Mouse (Mus musculus) stomach, embryonic 15.5 days (tissue): ENCODE data around the gene Mbtps2. TPM values are rescaled to one million over a fixed set of nuclear protein-coding genes. Genes with fewer than 3 reads are reported as not detected.

Experiments
- ATAC-seq: fragments of 200-750 bp; cut with Nextera tagmentation; 2 replicates; pipeline ENCODE4 v1.8.0; 2017; ENCODE audit warnings: low read depth, moderate number of reproducible peaks, moderate TSS enrichment; ENCODE audit not compliant: insufficient read depth, low FRiP score
- H3K27ac ChIP-seq: fragments of 300-500 bp; sonication (generic); 2 replicates; pipeline ENCODE4 v1.5.1; 2015; ENCODE audit warnings: mild to moderate bottlenecking, inconsistent platforms
- H3K27me3 ChIP-seq: fragments of 300-500 bp; sonication (generic); replicated peaks from 2 replicates; pipeline ENCODE4 v1.6.1; 2015; ENCODE audit warnings: inconsistent platforms
- H3K36me3 ChIP-seq: fragments of 300-500 bp; sonication (generic); 2 replicates; pipeline ENCODE4 v1.6.1; 2015; ENCODE audit warnings: inconsistent platforms
- H3K4me1 ChIP-seq: fragments of 300-500 bp; sonication (generic); 2 replicates; pipeline ENCODE4 v1.6.1; 2015; ENCODE audit warnings: inconsistent platforms
- H3K4me2 ChIP-seq: fragments of 300-500 bp; sonication (generic); 2 replicates; pipeline ENCODE4 v1.6.1; 2015; ENCODE audit warnings: mild to moderate bottlenecking, inconsistent platforms
- H3K4me3 ChIP-seq: fragments of 300-500 bp; sonication (generic); replicated peaks from 2 replicates; pipeline ENCODE4 v1.5.1; 2015; ENCODE audit warnings: inconsistent platforms
- H3K9ac ChIP-seq: fragments of 300-500 bp; sonication (generic); 2 replicates; pipeline ENCODE4 v1.6.1; 2015; ENCODE audit warnings: inconsistent platforms
- H3K9me3 ChIP-seq: fragments of 300-500 bp; sonication (generic); 2 replicates; pipeline ENCODE4 v1.6.1; 2016; ENCODE audit warnings: inconsistent platforms
- WGBS: fragments of 180-500 bp; shearing (Covaris S2); methylation state at CpG from one replicate; pipeline ENCODE4 v1.1.7; 2015; 5-methylcytosine and 5-hydroxymethylcytosine counted together
- polyA plus RNA-seq: library from polyadenylated mRNA; unstranded; fragments of >200 nt; fragmentation: Nextera tagmentation; extraction: Ambion mirVana; gene quantifications from 2 replicates; pipeline ENCODE4 v1.2.1, GENCODE M21; 2015

Mbtps2 gene
- polyA plus RNA-seq, 1 experiment from 2014 or later, result 19.9 TPM

GRCm38 (mm10) chrX:157493159-157493558, 105.4 kb downstream of the Mbtps2 start:
- Histone ChIP-seq H3K4me3 (no peak overlapping the region), H3K9me3 (no peaks in the 10 kb centered on the region), H3K4me1 (no peaks in the 10 kb centered on the region), H3K36me3 (no peaks in the 10 kb centered on the region), H3K9ac (no peak overlapping the region), H3K4me2 (no peak overlapping the region), H3K27me3 (no peaks in the 10 kb centered on the region), H3K27ac (no peak overlapping the region)
- WGBS, result 93% methylated on average over 4 of the region's 4 CpGs
- no peak for ATAC-seq

DNA sequence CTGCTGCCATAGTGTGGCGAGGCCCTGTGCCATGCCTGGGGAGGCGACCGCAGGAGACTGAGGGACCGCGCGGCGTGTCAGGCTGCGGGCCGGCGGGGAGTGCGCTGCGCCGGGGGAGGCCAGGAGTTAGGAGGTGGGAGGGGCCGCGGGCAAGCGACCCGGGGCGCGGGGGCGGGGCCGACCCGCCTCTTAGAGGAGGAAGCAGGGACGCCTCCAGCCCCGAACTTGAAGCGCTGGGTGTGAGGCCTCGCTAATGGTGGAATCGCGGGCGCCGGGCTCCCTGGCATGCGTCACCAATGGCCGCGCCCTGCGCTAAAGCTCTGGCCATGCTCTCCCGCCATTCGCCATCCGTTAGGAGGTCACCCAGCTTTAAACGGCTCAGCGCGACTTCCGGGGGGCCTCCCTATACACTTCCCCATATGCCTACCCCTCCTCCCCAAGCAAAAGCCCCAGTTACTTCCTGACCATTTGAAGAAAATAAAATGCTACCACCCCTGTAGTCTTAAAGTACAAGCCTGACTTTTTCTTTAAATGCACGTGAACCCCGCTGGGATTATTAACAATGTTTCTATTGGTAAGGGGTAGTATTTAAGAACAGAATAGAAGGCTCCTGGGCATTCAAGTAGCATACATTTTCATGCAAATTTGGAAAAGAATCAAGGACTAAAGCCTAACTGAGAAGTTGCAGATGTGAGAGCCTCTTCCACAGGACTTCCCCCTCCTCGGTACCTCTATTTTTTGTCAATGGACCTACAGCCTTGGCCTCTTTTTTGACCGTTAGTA, 106.4 kb downstream of the Mbtps2 start, which contains the start of gene Sms:
Gene Sms (minus strand): TSS at position 344 of the 783 bp plus-strand sequence.
- H3K9me3 ChIP-seq, result no peaks in the 10 kb centered on the region
- WGBS, result 14% methylated on average over 43 of the region's 45 CpGs
- peak within 1 kb of the TSS; percentile 75 for H3K27ac ChIP-seq
- no peaks in the 10 kb centered on the region for H3K36me3 ChIP-seq
- no peaks in the 10 kb centered on the region for H3K27me3 ChIP-seq
- peak within 1 kb of the TSS; percentile 46 for H3K9ac ChIP-seq
- peak; percentile 92 for ATAC-seq
- H3K4me2 ChIP-seq, result peak within 1 kb of the TSS; percentile 60
- peak within 1 kb of the TSS; percentile 59 for H3K4me3 ChIP-seq
- no peaks in the 10 kb centered on the region for H3K4me1 ChIP-seq

GRCm38 (mm10) chrX:157491145-157491935, 107.2 kb downstream of the Mbtps2 start:
- Histone ChIP-seq H3K36me3 (no peaks in the 10 kb centered on the region), H3K4me3 (peak overlapping the region; percentile 59), H3K4me1 (no peaks in the 10 kb centered on the region), H3K9me3 (no peaks in the 10 kb centered on the region), H3K27me3 (no peaks in the 10 kb centered on the region), H3K27ac (peak overlapping the region; percentile 75), H3K9ac (peak overlapping the region; percentile 46), H3K4me2 (peak overlapping the region; percentile 60)
- peak; percentile 54 for ATAC-seq
- 19% methylated on average over 85 of the region's 104 CpGs for WGBS

DNA sequence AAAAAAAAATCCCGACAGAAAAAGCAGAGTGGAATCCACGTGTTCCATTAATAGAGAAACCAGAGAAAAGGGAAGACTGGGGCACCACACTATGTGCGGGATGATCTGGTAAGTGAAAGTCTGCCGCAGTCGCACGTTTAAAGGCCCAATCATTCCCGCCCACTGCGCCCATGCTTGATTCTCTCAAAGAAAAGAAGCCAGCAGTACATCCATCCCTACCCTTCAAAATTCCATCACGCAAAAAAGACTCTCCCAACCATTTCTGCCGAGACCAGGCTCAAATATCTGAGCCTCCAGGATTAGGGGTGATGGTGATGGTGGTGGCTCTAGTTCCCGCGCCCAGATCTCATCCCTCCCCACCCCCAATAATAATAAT, 107.8 kb downstream of the Mbtps2 start:
- peak overlapping the region; percentile 75; the same call in 1 of the 2 replicates for H3K27ac ChIP-seq
- ATAC-seq, result no peak
- H3K4me2 ChIP-seq, result peak overlapping the region; percentile 60
- 17% methylated on average over 12 of the region's 12 CpGs for WGBS
- no peaks in the 10 kb centered on the region for H3K4me1 ChIP-seq
- peak overlapping the region; percentile 59 for H3K4me3 ChIP-seq
- H3K9ac ChIP-seq, result no peak overlapping the region
- no peaks in the 10 kb centered on the region for H3K27me3 ChIP-seq
- no peaks in the 10 kb centered on the region for H3K9me3 ChIP-seq
- no peaks in the 10 kb centered on the region for H3K36me3 ChIP-seq

DNA sequence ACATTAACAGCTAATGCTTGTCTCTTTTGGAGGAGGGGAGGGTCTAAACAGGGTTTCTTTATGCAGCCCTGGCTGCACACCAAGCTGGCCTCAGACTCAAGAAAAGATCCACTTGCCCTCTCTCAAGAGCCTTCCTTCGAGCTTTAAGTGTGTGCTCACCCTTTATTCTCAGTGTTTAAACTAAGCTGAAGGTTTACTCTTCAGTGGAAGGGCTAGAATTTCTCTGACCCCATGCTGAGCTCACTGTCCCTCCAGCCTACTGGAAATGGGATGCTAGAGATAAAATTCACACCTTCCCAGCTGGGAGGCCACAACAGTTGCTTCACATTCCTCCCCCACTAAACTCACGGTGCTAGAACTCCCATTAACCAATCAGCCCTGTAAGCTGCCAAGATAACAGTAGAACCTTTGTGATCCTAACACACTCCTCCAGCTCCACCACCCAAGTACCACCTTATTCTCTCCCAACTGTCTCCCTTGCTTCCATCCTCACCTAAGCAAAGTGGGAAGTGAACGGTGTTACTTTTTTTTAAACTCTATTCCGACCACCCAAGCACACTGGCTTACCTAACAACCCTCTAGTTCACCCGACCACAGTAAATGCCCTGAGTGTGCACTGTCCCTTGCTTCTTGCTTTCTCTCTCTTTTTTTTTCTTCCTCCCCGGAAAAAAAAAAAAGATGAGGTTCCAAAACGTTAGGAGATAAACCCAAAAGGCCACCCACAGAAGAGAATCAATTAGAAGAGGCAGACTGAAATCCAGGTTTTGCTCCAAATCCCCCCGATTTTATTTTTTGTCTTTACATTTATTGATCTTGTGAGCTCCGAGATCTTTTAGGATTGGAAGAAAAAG, 108.4 kb downstream of the Mbtps2 start:
- Histone ChIP-seq H3K9me3 (no peaks in the 10 kb centered on the region), H3K36me3 (no peaks in the 10 kb centered on the region), H3K4me2 (peak overlapping the region; percentile 60), H3K4me3 (peak overlapping the region; percentile 59), H3K9ac (no peak overlapping the region), H3K27me3 (no peaks in the 10 kb centered on the region), H3K4me1 (no peaks in the 10 kb centered on the region), H3K27ac (no peak overlapping the region)
- ATAC-seq, result no peak
- WGBS, result 20% methylated on average over 9 of the region's 9 CpGs

- ATAC-seq, result no peak
- 88% methylated on average over 3 of the region's 3 CpGs for WGBS
- no peak overlapping the region for H3K4me2 ChIP-seq
Observed at GRCm38 (mm10) chrX:157488831-157489230, 109.7 kb downstream of the Mbtps2 start.

GRCm38 (mm10) chrX:157486765-157487164, 111.8 kb downstream of the Mbtps2 start:
- H3K36me3 ChIP-seq, result no peaks in the 10 kb centered on the region
- H3K4me1 ChIP-seq, result no peaks in the 10 kb centered on the region
- no peak overlapping the region for H3K9ac ChIP-seq
- H3K4me3 ChIP-seq, result no peak overlapping the region
- H3K4me2 ChIP-seq, result no peak overlapping the region
- H3K9me3 ChIP-seq, result no peaks in the 10 kb centered on the region
- H3K27me3 ChIP-seq, result no peaks in the 10 kb centered on the region
- H3K27ac ChIP-seq, result no peak overlapping the region
- WGBS, result 45% methylated on average over 2 of the region's 2 CpGs
- ATAC-seq, result no peak

More at GRCm38 (mm10) chrX:157488831-157489230, 109.7 kb downstream of the Mbtps2 start:
- no peaks in the 10 kb centered on the region for H3K27me3 ChIP-seq
- no peaks in the 10 kb centered on the region for H3K4me1 ChIP-seq
- H3K4me3 ChIP-seq, result no peak overlapping the region
- H3K9ac ChIP-seq, result no peak overlapping the region
- no peaks in the 10 kb centered on the region for H3K36me3 ChIP-seq
- no peaks in the 10 kb centered on the region for H3K9me3 ChIP-seq
- H3K27ac ChIP-seq, result no peak overlapping the region

Other genes starting within 250 kb of the Mbtps2 start
- gene Phex, start 183.4 kb downstream of the Mbtps2 start, polyA plus RNA-seq, result 0.09 and 0.23 TPM in 2 replicates
- 34.7 and 38.0 TPM in 2 replicates for gene Sms, start 106.4 kb downstream of the Mbtps2 start, polyA plus RNA-seq
- gene Yy2, start 29.7 kb downstream of the Mbtps2 start, polyA plus RNA-seq, result 2.9 and 3.9 TPM in 2 replicates
- 5.3 and 9.2 TPM in 2 replicates for gene Smpx, start 100.2 kb upstream of the Mbtps2 start, polyA plus RNA-seq
- gene Klhl34, start 219.7 kb upstream of the Mbtps2 start, polyA plus RNA-seq, result 0.30 and 0.42 TPM in 2 replicates